Mouse (Mus musculus) olfactory bulb, adult 2 months (tissue): Measurements from ENCODE around the gene Fam168a.

ENCODE experiments used
- CTCF ChIP-seq: fragments of 200-500 bp; IDR thresholded peaks from 2 replicates; pipeline ENCODE4 v1.5.1; 2012; ENCODE audit warnings: low read depth, mild to moderate bottlenecking, low read length, moderate library complexity; ENCODE audit not compliant: insufficient read depth
- POLR2A ChIP-seq: fragments of 200-500 bp; IDR thresholded peaks from 2 replicates; pipeline ENCODE4 v1.6.1; 2012; ENCODE audit warnings: mild to moderate bottlenecking, low read depth, low read length, moderate library complexity; ENCODE audit not compliant: insufficient read depth

GRCm38 (mm10) chr7:100840906-100841305 is 134.5 kb downstream of the Fam168a start:
- TF ChIP-seq CTCF = no peak
- TF ChIP-seq POLR2A = no peak
